Mouse (Mus musculus): ENCODE data around the gene Efnb2.

Efnb2 gene

GRCm38 (mm10) chr8:8655346-8656340 is 5.4 kb downstream of the Efnb2 start:
- no peak for DNase-seq (ENCODE audit: low spot score in 2 of 2)

GRCm38 (mm10) chr8:8653906-8654489 is 7.0 kb downstream of the Efnb2 start:
- no peak for DNase-seq (ENCODE audit: low spot score in 2 of 2)

GRCm38 (mm10) chr8:8653343-8653742 is 7.7 kb downstream of the Efnb2 start:
- no peak for DNase-seq (ENCODE audit: low spot score in 2 of 2)

DNA sequence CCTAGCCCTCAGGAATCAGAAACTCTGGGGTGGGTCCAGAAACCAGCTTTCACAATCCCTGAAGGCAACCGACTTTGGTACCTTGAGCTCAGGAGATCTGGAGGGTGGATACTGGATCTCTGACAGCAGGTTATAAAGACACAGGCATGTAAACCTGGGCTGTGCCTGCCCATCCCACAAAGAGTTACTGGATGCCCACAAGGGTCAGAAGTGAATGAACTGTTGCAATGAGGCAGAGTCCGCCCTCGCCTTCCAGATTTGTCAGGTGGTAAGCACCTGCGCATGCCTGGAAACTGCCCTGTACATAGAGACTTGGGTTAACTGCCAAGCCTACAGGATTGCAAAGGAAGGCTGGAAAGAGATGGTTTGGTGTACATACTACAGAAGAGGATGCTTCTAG is 8.7 kb downstream of the Efnb2 start:
- DNase-seq (ENCODE audit: low spot score in 2 of 2) = no peak

DNA sequence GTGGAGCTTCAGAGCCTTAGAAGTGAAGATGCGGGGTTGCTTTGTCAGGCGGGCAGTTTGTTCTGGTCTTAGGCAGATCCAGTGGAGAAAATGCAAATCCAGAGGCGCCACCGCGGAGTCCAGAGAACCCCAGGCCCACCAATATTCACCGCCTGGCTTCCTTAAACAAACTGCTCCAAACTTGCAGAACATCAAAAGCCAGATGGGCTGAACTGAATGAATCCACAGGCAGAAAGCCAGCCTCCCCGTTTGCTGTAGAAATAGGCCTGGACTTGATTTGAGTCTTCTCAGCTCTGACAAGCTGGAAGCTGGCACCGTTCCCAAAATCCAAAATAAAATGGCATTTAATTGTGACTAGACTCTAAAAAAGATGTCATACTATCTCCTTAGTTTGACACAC is 11.1 kb downstream of the Efnb2 start:
- no peak for DNase-seq (ENCODE audit: low spot score in 2 of 2)

DNA sequence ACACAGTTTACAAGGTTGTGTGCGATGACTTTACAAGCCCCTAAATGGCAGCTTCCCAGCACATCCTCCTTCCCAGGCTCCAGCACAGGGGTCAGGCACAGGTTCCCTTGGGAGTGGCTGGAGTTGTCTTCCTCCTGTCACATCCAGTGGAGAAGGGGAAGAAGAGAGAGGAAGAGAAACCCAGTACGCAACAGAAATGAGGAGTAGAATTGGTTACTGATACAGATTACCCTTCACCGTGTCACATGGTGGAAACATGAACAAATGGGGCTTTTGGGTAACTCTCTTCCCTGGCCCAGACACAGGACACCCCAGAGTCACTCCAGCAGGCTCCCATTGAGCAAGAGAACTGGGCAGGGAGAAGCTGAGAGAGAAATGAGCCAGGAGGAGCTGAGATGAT is 11.5 kb downstream of the Efnb2 start:
- DNase-seq (ENCODE audit: low spot score in 2 of 2) = no peak

- no peak for DNase-seq (ENCODE audit: low spot score in 2 of 2)
Measured at GRCm38 (mm10) chr8:8648686-8649085, 12.4 kb downstream of the Efnb2 start.

DNA sequence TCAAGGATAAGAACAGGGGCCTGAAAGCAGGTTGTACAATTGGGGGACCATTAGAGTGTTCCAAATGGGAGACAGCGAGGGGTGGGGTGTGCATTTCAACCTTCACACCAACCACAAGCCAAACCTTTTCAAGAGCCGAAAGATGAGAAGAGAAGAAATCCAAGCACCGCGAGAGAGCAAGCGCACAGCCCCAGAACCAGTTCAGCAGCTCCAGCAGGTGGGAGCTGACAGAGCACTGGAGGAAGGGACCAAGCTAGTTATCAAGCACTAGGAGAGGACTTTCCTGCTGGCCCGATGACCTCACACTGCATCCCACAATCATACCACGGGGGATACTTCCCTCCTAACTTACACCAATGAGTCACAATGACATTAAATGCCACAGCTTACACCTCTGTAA is 13.2 kb downstream of the Efnb2 start:
- no peak for DNase-seq (ENCODE audit: low spot score in 2 of 2)

DNA sequence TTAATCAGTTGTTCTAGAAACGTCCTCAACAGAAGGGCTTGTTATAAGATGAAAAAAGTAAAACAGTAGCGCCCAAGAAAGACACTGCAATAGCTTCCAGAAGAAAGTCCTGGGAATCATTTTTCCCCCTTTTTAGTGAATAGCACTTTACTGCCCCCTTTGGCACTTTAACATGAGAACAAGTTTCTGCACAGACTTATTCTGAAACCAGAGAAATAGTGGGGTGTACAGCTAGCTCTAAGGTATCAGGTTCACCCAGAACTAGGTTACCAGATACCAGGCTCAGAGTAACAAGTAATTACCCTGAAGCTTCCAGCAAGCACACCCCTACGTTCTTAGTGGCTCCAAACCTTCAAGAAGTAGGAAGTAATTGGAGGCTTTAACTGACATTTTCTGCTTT is 13.7 kb downstream of the Efnb2 start:
- no peak for DNase-seq (ENCODE audit: low spot score in 2 of 2)

GRCm38 (mm10) chr8:8644160-8644915 is 16.7 kb downstream of the Efnb2 start:
- no peak for DNase-seq (ENCODE audit: low spot score in 2 of 2)

GRCm38 (mm10) chr8:8640264-8640588 is 20.8 kb downstream of the Efnb2 start:
- no peak for DNase-seq (ENCODE audit: low spot score in 2 of 2)

DNA sequence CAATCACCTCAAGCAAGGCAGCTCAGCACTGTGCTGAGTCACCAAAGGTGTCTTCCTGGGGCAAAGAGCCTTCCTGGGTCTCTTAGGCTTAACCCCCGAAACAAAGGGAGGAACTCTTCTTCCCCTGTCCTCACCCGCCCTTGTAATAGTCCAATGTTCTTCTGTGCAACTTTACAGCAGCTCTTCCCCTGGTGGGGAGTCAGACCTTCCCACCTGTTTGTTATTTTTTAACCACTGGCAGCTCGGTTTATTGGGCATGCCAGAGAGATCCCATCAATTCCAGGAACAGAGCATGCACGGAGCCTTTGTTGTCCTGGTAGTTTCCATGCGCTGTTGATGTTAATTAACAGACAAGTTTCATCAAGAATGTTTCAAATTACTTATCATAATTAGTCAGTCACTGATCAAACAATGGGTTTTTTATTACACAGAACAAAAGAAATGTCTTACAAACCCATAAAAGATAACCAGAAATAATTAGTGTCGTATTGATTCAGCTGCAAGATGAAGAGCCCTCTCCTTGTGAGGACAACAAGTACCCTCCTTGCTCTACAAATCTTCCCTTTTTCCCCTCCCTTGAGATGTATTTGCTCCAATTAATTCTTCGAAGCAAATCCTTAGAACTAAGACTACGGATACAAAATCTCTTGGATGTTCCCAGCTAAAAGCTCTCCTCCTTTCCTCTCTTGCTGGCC is 21.3 kb downstream of the Efnb2 start:
- no peak for DNase-seq (ENCODE audit: low spot score in 2 of 2)

DNA sequence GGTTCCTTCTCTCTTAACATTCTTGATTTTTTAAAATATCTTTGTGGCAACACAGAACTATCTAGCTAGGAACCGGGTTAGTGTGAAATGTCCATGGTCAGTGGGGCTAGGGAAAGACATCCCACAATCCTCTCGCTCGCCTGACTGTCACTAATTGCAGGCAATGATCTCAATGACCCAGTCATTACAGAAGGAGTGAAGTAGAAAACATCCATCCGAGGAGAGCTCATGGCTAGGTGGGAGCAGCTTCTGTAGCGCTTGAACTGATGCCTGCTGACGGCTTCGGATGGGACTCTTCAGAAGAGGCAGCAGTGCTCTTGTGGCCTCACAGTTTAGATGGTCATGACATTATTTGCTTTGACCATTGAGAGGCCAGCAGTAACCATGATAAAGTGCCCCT is 29.6 kb downstream of the Efnb2 start:
- DNase-seq (ENCODE audit: low spot score in 2 of 2) = no peak

DNA sequence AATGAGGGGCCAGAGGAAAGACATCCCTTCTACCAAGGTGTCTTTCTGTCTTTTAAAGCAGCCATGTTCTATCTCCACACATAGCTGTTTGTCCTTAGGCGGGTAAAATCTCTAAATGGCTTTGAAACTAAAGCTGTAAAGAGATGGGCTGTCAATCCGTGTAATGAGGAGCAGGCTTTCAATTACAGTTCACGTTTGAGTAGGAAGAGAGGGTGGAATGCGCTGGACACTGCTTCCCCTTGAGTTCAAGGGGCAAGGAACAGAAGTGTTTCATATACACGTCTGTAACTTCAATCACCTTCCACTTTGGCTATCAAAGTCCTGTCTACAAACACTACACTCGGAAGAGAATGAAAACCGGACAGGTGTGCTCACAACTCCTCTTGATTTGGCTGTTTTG is 37.0 kb downstream of the Efnb2 start:
- DNase-seq (ENCODE audit: low spot score in 2 of 2) = no peak

GRCm38 (mm10) chr8:8623486-8623885 is 37.6 kb downstream of the Efnb2 start:
- DNase-seq (ENCODE audit: low spot score in 2 of 2) = no peak

- no peak for DNase-seq (ENCODE audit: low spot score in 2 of 2)
Measured at GRCm38 (mm10) chr8:8622476-8622875, 38.6 kb downstream of the Efnb2 start.

GRCm38 (mm10) chr8:8622031-8622430 is 39.0 kb downstream of the Efnb2 start:
- DNase-seq (ENCODE audit: low spot score in 2 of 2) = no peak

- no peak for DNase-seq (ENCODE audit: low spot score in 2 of 2)
Measured at GRCm38 (mm10) chr8:8621236-8621917, 39.7 kb downstream of the Efnb2 start.

- DNase-seq (ENCODE audit: low spot score in 2 of 2) = no peak
Measured at GRCm38 (mm10) chr8:8620536-8620935, 40.5 kb downstream of the Efnb2 start.

DNA sequence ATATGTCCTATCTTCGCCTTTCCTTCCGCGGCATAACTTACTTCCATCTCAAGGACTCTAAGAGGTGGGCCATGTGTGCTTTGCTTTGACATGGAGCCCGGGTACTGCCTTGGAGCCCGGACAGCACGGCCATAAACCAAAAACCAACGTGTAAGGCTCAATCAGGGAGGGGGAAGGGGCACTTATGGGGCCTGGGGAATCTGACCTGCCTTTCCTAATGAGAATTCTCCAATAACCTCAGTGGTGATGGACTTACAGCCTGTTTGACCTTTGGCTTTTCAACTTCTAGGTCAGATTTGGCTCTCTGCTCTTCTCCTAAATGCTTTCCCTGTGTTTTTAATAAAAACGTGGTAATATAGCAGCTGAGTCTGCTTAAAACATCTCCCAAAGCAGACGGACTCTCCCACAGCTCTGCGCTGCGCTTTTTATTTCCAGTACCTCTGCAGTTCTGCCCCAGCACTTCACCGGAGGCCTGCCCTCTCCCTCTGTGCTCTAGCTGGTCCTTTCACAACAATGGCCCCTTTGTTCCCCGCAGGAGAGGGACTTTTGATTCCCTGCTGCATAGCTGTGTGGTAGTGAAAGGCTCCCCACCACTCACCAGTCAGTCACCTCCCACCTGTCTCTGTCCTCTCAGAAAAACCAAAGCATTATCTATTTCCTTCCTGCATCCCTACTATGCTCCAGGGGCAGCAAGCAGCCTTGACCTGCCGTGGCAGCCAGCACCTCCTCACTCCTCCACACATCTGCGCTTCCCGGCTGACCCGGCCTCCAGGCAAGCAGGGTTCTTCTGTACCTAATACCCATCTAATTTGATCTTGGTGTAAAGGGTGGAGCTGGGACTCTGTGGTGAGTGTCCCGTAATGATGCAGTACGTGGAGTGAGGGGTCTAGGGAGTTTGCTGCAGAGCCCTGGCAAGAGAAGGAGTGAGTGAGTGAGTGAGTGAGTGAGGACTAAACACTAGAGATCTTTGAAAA is 41.5 kb downstream of the Efnb2 start:
- no peak for DNase-seq (ENCODE audit: low spot score in 2 of 2)

Measured in urinary bladder, adult 18-20 months (tissue).